Mouse (Mus musculus) neural tube, embryonic 12.5 days (tissue): Measurements from ENCODE around the gene Rpl36. TPM values are rescaled to one million over a fixed set of nuclear protein-coding genes. Genes with fewer than 3 reads are reported as not detected.

Source experiments
- ATAC-seq: fragments of 200-750 bp; cut with Nextera tagmentation; 2 replicates; pipeline ENCODE4 v1.8.0; 2017; ENCODE audit warnings: low read depth, mild to moderate bottlenecking, moderate TSS enrichment, moderate library complexity; ENCODE audit not compliant: low FRiP score
- H3K27ac ChIP-seq: fragments of 300-500 bp; sonication (generic); 2 replicates; pipeline ENCODE4 v1.5.1; 2016
- H3K27me3 ChIP-seq: fragments of 300-500 bp; sonication (generic); replicated peaks from 2 replicates; pipeline ENCODE4 v1.6.1; 2016; ENCODE audit warnings: mild to moderate bottlenecking
- H3K36me3 ChIP-seq: fragments of 300-500 bp; sonication (generic); 2 replicates; pipeline ENCODE4 v1.6.1; 2016; ENCODE audit warnings: mild to moderate bottlenecking
- H3K4me1 ChIP-seq: fragments of 300-500 bp; sonication (generic); 2 replicates; pipeline ENCODE4 v1.6.1; 2016
- H3K4me2 ChIP-seq: fragments of 300-500 bp; sonication (generic); replicated peaks from 2 replicates; pipeline ENCODE4 v1.6.1; 2016; ENCODE audit warnings: mild to moderate bottlenecking
- H3K4me3 ChIP-seq: fragments of 300-500 bp; sonication (generic); 2 replicates; pipeline ENCODE4 v1.5.1; 2016
- H3K9ac ChIP-seq: fragments of 300-500 bp; sonication (generic); 2 replicates; pipeline ENCODE4 v1.6.1; 2016; ENCODE audit warnings: mild to moderate bottlenecking
- H3K9me3 ChIP-seq: fragments of 300-500 bp; sonication (generic); 2 replicates; pipeline ENCODE4 v1.6.1; 2016; ENCODE audit warnings: mild to moderate bottlenecking
- WGBS: fragments of 180-500 bp; shearing (Covaris S2); methylation state at CpG from one replicate; pipeline ENCODE4 v1.1.7; 2016; 5-methylcytosine and 5-hydroxymethylcytosine counted together
- polyA plus RNA-seq: library from polyadenylated mRNA; unstranded; fragments of >200 nt; fragmentation: Nextera tagmentation; extraction: Ambion mirVana; gene quantifications from 2 replicates; pipeline ENCODE4 v1.2.1, GENCODE M21; 2016

Rpl36 gene
- polyA plus RNA-seq, 1 experiment from 2014 or later, result 1,201 TPM

GRCm38 (mm10) chr17:56587773-56588172 lies 25.4 kb upstream of the Rpl36 start:
- no peak for ATAC-seq
- Histone ChIP-seq H3K4me3 (no peak overlapping the region), H3K9me3 (no peaks in the 10 kb centered on the region), H3K27me3 (no peaks in the 10 kb centered on the region), H3K4me1 (peaks cover 41% of the 10 kb centered on the region), H3K36me3 (peaks cover 69% of the 10 kb centered on the region), H3K27ac (no peak overlapping the region), H3K4me2 (no peak overlapping the region), H3K9ac (no peak overlapping the region)
- 88% methylated on average over 1 of the region's 1 CpGs for WGBS

- H3K36me3 ChIP-seq, result peaks cover 77% of the 10 kb centered on the region
These were observed 24.3 kb upstream of the Rpl36 start for GRCm38 (mm10) chr17:56588921-56589320.

GRCm38 (mm10) chr17:56592553-56592952 lies 20.7 kb upstream of the Rpl36 start:
- Histone ChIP-seq H3K4me1 (peaks cover 13% of the 10 kb centered on the region), H3K9me3 (no peaks in the 10 kb centered on the region), H3K9ac (no peak overlapping the region), H3K4me3 (no peak overlapping the region), H3K4me2 (no peak overlapping the region), H3K27me3 (no peaks in the 10 kb centered on the region), H3K36me3 (peaks cover 99% of the 10 kb centered on the region), H3K27ac (no peak overlapping the region)
- no peak for ATAC-seq

More at GRCm38 (mm10) chr17:56588921-56589320, 24.3 kb upstream of the Rpl36 start:
- H3K9me3 ChIP-seq, result no peaks in the 10 kb centered on the region
- no peak overlapping the region for H3K9ac ChIP-seq
- WGBS, result over 99% methylated on average over 4 of the region's 4 CpGs
- ATAC-seq, result no peak
- H3K27ac ChIP-seq, result no peak overlapping the region
- H3K4me2 ChIP-seq, result no peak overlapping the region
- H3K4me1 ChIP-seq, result peaks cover 31% of the 10 kb centered on the region
- H3K4me3 ChIP-seq, result no peak overlapping the region
- no peaks in the 10 kb centered on the region for H3K27me3 ChIP-seq

GRCm38 (mm10) chr17:56593527-56594271 lies 19.5 kb upstream of the Rpl36 start:
- Histone ChIP-seq H3K4me1 (0 out of 2 replicates have a peak, but pooled peaks cover 9% of the 10 kb centered on the region), H3K9ac (no peak overlapping the region), H3K4me3 (no peak overlapping the region), H3K27ac (no peak overlapping the region), H3K4me2 (no peak overlapping the region), H3K27me3 (no peaks in the 10 kb centered on the region), H3K36me3 (peaks cover 95% of the 10 kb centered on the region), H3K9me3 (no peaks in the 10 kb centered on the region)
- WGBS, result 93% methylated on average over 8 of the region's 8 CpGs
- no peak for ATAC-seq

GRCm38 (mm10) chr17:56603186-56604069 lies 9.8 kb upstream of the Rpl36 start:
- H3K27ac ChIP-seq, result no peak overlapping the region
- 94% methylated on average over 28 of the region's 28 CpGs for WGBS
- peaks cover 2% of the 10 kb centered on the region; the same call in 1 of the 2 replicates for H3K4me1 ChIP-seq
- H3K4me2 ChIP-seq, result no peak overlapping the region
- no peaks in the 10 kb centered on the region for H3K9me3 ChIP-seq
- peaks cover 85% of the 10 kb centered on the region for H3K36me3 ChIP-seq
- H3K4me3 ChIP-seq, result no peak overlapping the region
- no peak for ATAC-seq
- H3K27me3 ChIP-seq, result no peaks in the 10 kb centered on the region
- H3K9ac ChIP-seq, result no peak overlapping the region

GRCm38 (mm10) chr17:56604070-56604380 lies 9.2 kb upstream of the Rpl36 start:
- WGBS, result 90% methylated on average over 9 of the region's 9 CpGs
- Histone ChIP-seq H3K4me3 (no peak overlapping the region), H3K4me2 (no peak overlapping the region), H3K27ac (no peak overlapping the region), H3K4me1 (peaks cover 8% of the 10 kb centered on the region), H3K9ac (no peak overlapping the region), H3K9me3 (no peaks in the 10 kb centered on the region), H3K27me3 (no peaks in the 10 kb centered on the region), H3K36me3 (peaks cover 85% of the 10 kb centered on the region)
- ATAC-seq, result no peak

GRCm38 (mm10) chr17:56604422-56604821 lies 8.8 kb upstream of the Rpl36 start:
- Histone ChIP-seq H3K4me3 (no peak overlapping the region), H3K4me2 (no peak overlapping the region), H3K27me3 (no peaks in the 10 kb centered on the region), H3K4me1 (peaks cover 9% of the 10 kb centered on the region), H3K9ac (no peak overlapping the region), H3K9me3 (no peaks in the 10 kb centered on the region), H3K27ac (no peak overlapping the region), H3K36me3 (peaks cover 82% of the 10 kb centered on the region)
- 89% methylated on average over 3 of the region's 3 CpGs for WGBS
- no peak for ATAC-seq

- Histone ChIP-seq H3K27ac (no peak overlapping the region), H3K4me2 (no peak overlapping the region), H3K4me1 (peaks cover 14% of the 10 kb centered on the region), H3K4me3 (no peak overlapping the region), H3K27me3 (no peaks in the 10 kb centered on the region), H3K9ac (no peak overlapping the region), H3K36me3 (peaks cover 71% of the 10 kb centered on the region), H3K9me3 (no peaks in the 10 kb centered on the region)
- ATAC-seq, result no peak
- WGBS, result 90% methylated on average over 9 of the region's 9 CpGs
These were observed 7.8 kb upstream of the Rpl36 start for GRCm38 (mm10) chr17:56605431-56605830.

GRCm38 (mm10) chr17:56607521-56608062 lies 5.6 kb upstream of the Rpl36 start:
- Histone ChIP-seq H3K4me3 (no peak overlapping the region), H3K9ac (peak overlapping the region; percentile 17; the same call in 1 of the 2 replicates), H3K36me3 (peaks cover 50% of the 10 kb centered on the region), H3K27me3 (no peaks in the 10 kb centered on the region), H3K4me2 (no peak overlapping the region), H3K4me1 (peaks cover 17% of the 10 kb centered on the region), H3K27ac (no peak overlapping the region), H3K9me3 (no peaks in the 10 kb centered on the region)
- no peak for ATAC-seq
- WGBS, result 80% methylated on average over 3 of the region's 3 CpGs

- H3K4me1 ChIP-seq, result peaks cover 17% of the 10 kb centered on the region
- peak overlapping the region; percentile 72 for H3K9ac ChIP-seq
- peak overlapping the region; percentile 85 for H3K4me2 ChIP-seq
- no peak for ATAC-seq
- no peaks in the 10 kb centered on the region for H3K9me3 ChIP-seq
- peak overlapping the region; percentile 67 for H3K4me3 ChIP-seq
- H3K27me3 ChIP-seq, result no peaks in the 10 kb centered on the region
- 58% methylated on average over 5 of the region's 5 CpGs for WGBS
- H3K36me3 ChIP-seq, result peaks cover 39% of the 10 kb centered on the region
- no peak overlapping the region for H3K27ac ChIP-seq
These were observed 4.5 kb upstream of the Rpl36 start for GRCm38 (mm10) chr17:56608699-56609098.

- no peaks in the 10 kb centered on the region for H3K27me3 ChIP-seq
- H3K4me1 ChIP-seq, result peaks cover 24% of the 10 kb centered on the region
- 0 out of 2 replicates have a peak within 1 kb of the TSS, but pooled peaks have one; percentile 53 for H3K27ac ChIP-seq
- peak within 1 kb of the TSS; percentile 67 for H3K4me3 ChIP-seq
- peak within 1 kb of the TSS; percentile 72 for H3K9ac ChIP-seq
- peak within 1 kb of the TSS; percentile 85 for H3K4me2 ChIP-seq
- peak; percentile 85 for ATAC-seq
- WGBS, result under 1% methylated on average over 44 of the region's 44 CpGs
- no peaks in the 10 kb centered on the region for H3K9me3 ChIP-seq
- H3K36me3 ChIP-seq, result peaks cover 34% of the 10 kb centered on the region
These were observed 3.6 kb upstream of the Rpl36 start, which contains the start of gene 2410015M20Rik for GRCm38 (mm10) chr17:56609452-56610171. Gene 2410015M20Rik, minus strand, starts transcription at chr17:56609771.

GRCm38 (mm10) chr17:56611323-56611722 lies 1.9 kb upstream of the Rpl36 start:
- Histone ChIP-seq H3K4me1 (peaks cover 32% of the 10 kb centered on the region), H3K9ac (no peak overlapping the region), H3K4me2 (no peak overlapping the region), H3K27me3 (no peaks in the 10 kb centered on the region), H3K4me3 (no peak overlapping the region), H3K27ac (no peak overlapping the region), H3K36me3 (peaks cover 34% of the 10 kb centered on the region), H3K9me3 (no peaks in the 10 kb centered on the region)
- no peak for ATAC-seq
- 78% methylated on average over 2 of the region's 2 CpGs for WGBS
